Mouse (Mus musculus): ENCODE measurements around the gene Lin28a. TPM values are rescaled to one million over a fixed set of nuclear protein-coding genes. Genes with fewer than 3 reads are reported as not detected.

Gene Lin28a
- polyA plus RNA-seq, 1 experiment from 2014 or later: 0.16 TPM

DNA sequence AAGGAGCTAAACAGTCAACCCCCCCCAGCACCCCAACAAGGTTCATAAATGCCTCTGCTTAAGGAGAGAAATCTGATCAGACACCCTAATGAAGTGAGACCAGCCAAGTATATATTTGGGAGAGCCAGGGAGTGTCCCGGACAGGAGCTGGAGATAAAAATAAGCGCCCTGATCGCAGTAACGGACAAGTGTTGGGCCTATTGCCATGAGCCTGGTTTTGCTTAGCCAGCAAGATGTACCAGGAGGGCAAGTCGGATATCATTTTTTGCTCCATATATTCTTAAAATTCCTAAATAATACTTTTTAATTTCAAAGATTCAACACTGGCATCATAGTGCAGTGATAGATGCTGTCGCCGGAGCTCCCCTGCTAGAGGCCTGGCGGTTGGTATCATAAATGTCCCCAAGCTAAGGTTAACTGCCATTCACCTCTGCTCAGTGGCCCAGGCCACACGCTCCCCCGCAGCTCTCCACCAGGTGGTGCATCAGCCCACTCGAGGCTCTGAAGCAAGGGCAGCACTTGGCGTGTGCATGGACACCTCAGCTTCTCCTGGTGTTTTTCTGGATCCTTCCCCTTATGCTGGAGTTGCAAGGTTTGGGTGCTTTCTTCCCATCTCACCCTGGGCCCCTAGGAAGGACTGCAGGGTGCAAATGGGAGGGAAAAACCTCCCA lies 5.6 kb downstream of the Lin28a start:
- no peak for ATAC-seq
- no peaks in the 10 kb centered on the region for H3K36me3 ChIP-seq (ENCODE audit: control insufficient read depth, insufficient read depth, low read length)
- 45% methylated on average over 12 of the region's 12 CpGs for WGBS
- no peaks in the 10 kb centered on the region for H3K9me3 ChIP-seq (ENCODE audit: control insufficient read depth, low read length)
- peaks cover 7% of the 10 kb centered on the region for H3K27me3 ChIP-seq (replicated peaks; ENCODE audit: control insufficient read depth, insufficient read depth, low read length)
- H3K9ac ChIP-seq (ENCODE audit: low read depth, low read length): no peak overlapping the region
- peaks cover 7% of the 10 kb centered on the region for H3K4me1 ChIP-seq (ENCODE audit: control insufficient read depth, insufficient read depth, low read depth, low read length)
- H3K4me2 ChIP-seq (ENCODE audit: low read length): no peak overlapping the region
- H3K4me3 ChIP-seq (ENCODE audit: low read length): no peak overlapping the region
- no peak overlapping the region for H3K27ac ChIP-seq (ENCODE audit: low read depth, low read length)

- no peak overlapping the region for H3K4me2 ChIP-seq (ENCODE audit: low read length)
- no peaks in the 10 kb centered on the region for H3K9me3 ChIP-seq (ENCODE audit: control insufficient read depth, low read length)
- 8% methylated on average over 16 of the region's 16 CpGs for WGBS
- H3K4me3 ChIP-seq (ENCODE audit: low read length): no peak overlapping the region
- no peak overlapping the region for H3K9ac ChIP-seq (ENCODE audit: low read depth, low read length)
- no peaks in the 10 kb centered on the region for H3K36me3 ChIP-seq (ENCODE audit: control insufficient read depth, insufficient read depth, low read length)
- H3K27ac ChIP-seq (ENCODE audit: low read depth, low read length): no peak overlapping the region
- H3K27me3 ChIP-seq (replicated peaks; ENCODE audit: control insufficient read depth, insufficient read depth, low read length): no peaks in the 10 kb centered on the region
- no peaks in the 10 kb centered on the region for H3K4me1 ChIP-seq (ENCODE audit: control insufficient read depth, insufficient read depth, low read depth, low read length)
- ATAC-seq: no peak
Observed at GRCm38 (mm10) chr4:134011450-134012414, 6.9 kb downstream of the Lin28a start.

DNA sequence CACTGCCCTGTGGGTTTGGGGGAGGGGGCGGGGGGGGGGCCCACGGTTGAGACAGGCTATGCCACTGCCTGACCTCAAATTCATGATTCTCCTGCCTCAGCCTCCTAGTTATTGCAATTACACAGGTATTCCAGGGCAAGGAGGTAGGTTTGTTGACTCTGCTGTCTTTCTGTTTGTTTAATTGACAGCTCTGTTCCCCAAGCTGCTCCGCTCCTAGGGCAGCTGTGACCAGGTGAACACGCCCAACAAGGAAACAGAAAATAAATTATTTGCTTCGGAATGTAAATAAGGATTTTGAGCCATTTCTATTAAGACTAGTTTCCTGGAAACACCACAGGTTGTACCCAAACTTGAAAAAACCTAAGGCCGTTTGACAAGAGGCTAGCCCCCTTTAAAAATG lies 8.9 kb downstream of the Lin28a start:
- Histone ChIP-seq H3K4me1 (ENCODE audit: control insufficient read depth, insufficient read depth, low read depth, low read length) (no peaks in the 10 kb centered on the region), H3K4me2 (ENCODE audit: low read length) (no peak overlapping the region), H3K4me3 (ENCODE audit: low read length) (no peak overlapping the region), H3K9ac (ENCODE audit: low read depth, low read length) (no peak overlapping the region), H3K36me3 (ENCODE audit: control insufficient read depth, insufficient read depth, low read length) (no peaks in the 10 kb centered on the region), H3K27me3 (replicated peaks; ENCODE audit: control insufficient read depth, insufficient read depth, low read length) (no peaks in the 10 kb centered on the region), H3K9me3 (ENCODE audit: control insufficient read depth, low read length) (no peaks in the 10 kb centered on the region), H3K27ac (ENCODE audit: low read depth, low read length) (no peak overlapping the region)
- WGBS: 73% methylated on average over 6 of the region's 6 CpGs
- no peak for ATAC-seq

GRCm38 (mm10) chr4:134006845-134007244 lies 11.8 kb downstream of the Lin28a start:
- no peak overlapping the region for H3K4me3 ChIP-seq (ENCODE audit: low read length)
- no peak for ATAC-seq
- no peaks in the 10 kb centered on the region for H3K36me3 ChIP-seq (ENCODE audit: control insufficient read depth, insufficient read depth, low read length)
- no peaks in the 10 kb centered on the region for H3K27me3 ChIP-seq (replicated peaks; ENCODE audit: control insufficient read depth, insufficient read depth, low read length)
- no peaks in the 10 kb centered on the region for H3K4me1 ChIP-seq (ENCODE audit: control insufficient read depth, insufficient read depth, low read depth, low read length)
- no peak overlapping the region for H3K9ac ChIP-seq (ENCODE audit: low read depth, low read length)
- H3K9me3 ChIP-seq (ENCODE audit: control insufficient read depth, low read length): no peaks in the 10 kb centered on the region
- 90% methylated on average over 3 of the region's 3 CpGs for WGBS
- no peak overlapping the region for H3K27ac ChIP-seq (ENCODE audit: low read depth, low read length)
- H3K4me2 ChIP-seq (ENCODE audit: low read length): no peak overlapping the region

- Histone ChIP-seq H3K4me1 (ENCODE audit: control insufficient read depth, insufficient read depth, low read depth, low read length) (no peaks in the 10 kb centered on the region), H3K36me3 (ENCODE audit: control insufficient read depth, insufficient read depth, low read length) (no peaks in the 10 kb centered on the region), H3K9me3 (ENCODE audit: control insufficient read depth, low read length) (no peaks in the 10 kb centered on the region), H3K27me3 (replicated peaks; ENCODE audit: control insufficient read depth, insufficient read depth, low read length) (no peaks in the 10 kb centered on the region), H3K4me2 (ENCODE audit: low read length) (no peak overlapping the region), H3K4me3 (ENCODE audit: low read length) (no peak overlapping the region), H3K9ac (ENCODE audit: low read depth, low read length) (no peak overlapping the region), H3K27ac (ENCODE audit: low read depth, low read length) (no peak overlapping the region)
- WGBS: 78% methylated on average over 12 of the region's 12 CpGs
- ATAC-seq: no peak
Observed at GRCm38 (mm10) chr4:134005581-134006358, 12.9 kb downstream of the Lin28a start.

DNA sequence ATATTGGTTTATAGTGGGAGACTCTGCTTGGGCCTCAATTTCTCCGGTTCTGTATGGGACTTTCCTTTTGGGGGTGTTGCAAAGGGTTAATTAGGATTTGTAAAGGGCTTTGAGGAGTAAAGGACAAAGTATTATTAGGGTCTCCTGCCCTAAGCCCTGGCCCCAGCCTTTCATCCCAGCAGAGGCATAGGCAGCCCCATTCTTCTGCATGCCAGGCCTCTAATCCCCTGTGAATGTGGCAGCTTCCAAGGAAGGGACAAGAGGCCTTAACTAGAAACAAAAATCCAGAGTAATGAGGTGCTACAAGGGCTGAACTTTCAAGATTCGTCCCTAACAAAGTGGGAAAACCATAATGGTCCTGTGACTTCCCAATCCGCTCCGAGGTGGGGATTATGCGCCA lies 15.7 kb downstream of the Lin28a start:
- ATAC-seq: no peak
- Histone ChIP-seq H3K27me3 (replicated peaks; ENCODE audit: control insufficient read depth, insufficient read depth, low read length) (no peaks in the 10 kb centered on the region), H3K9ac (ENCODE audit: low read depth, low read length) (no peak overlapping the region), H3K27ac (ENCODE audit: low read depth, low read length) (no peak overlapping the region), H3K4me3 (ENCODE audit: low read length) (no peak overlapping the region), H3K36me3 (ENCODE audit: control insufficient read depth, insufficient read depth, low read length) (no peaks in the 10 kb centered on the region), H3K4me1 (ENCODE audit: control insufficient read depth, insufficient read depth, low read depth, low read length) (peaks cover 8% of the 10 kb centered on the region), H3K4me2 (ENCODE audit: low read length) (no peak overlapping the region), H3K9me3 (ENCODE audit: control insufficient read depth, low read length) (no peaks in the 10 kb centered on the region)
- WGBS: 48% methylated on average over 5 of the region's 5 CpGs

DNA sequence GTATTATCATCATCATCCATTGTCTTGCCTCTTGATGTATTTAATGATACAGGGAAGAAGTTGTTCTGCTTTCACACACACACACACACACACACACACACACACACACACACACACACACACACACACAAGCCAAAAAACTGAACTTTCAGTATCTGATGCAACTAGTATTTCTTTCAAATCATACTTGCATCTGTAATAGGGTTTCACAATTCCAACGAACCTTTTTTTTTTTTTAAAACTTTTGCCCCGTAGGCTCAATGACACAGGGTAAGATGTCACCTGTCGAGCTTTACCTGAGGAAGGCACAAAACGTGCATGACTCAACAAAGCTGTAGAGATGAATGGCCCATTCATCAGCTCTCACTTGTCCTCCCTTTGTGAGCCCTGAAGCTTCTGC lies 16.4 kb downstream of the Lin28a start:
- Histone ChIP-seq H3K4me1 (ENCODE audit: control insufficient read depth, insufficient read depth, low read depth, low read length) (peaks cover 8% of the 10 kb centered on the region), H3K9me3 (ENCODE audit: control insufficient read depth, low read length) (no peaks in the 10 kb centered on the region), H3K36me3 (ENCODE audit: control insufficient read depth, insufficient read depth, low read length) (no peaks in the 10 kb centered on the region), H3K4me2 (ENCODE audit: low read length) (no peak overlapping the region), H3K4me3 (ENCODE audit: low read length) (no peak overlapping the region), H3K27ac (ENCODE audit: low read depth, low read length) (no peak overlapping the region), H3K27me3 (replicated peaks; ENCODE audit: control insufficient read depth, insufficient read depth, low read length) (no peaks in the 10 kb centered on the region), H3K9ac (ENCODE audit: low read depth, low read length) (no peak overlapping the region)
- no peak for ATAC-seq
- WGBS: 58% methylated on average over 4 of the region's 4 CpGs

DNA sequence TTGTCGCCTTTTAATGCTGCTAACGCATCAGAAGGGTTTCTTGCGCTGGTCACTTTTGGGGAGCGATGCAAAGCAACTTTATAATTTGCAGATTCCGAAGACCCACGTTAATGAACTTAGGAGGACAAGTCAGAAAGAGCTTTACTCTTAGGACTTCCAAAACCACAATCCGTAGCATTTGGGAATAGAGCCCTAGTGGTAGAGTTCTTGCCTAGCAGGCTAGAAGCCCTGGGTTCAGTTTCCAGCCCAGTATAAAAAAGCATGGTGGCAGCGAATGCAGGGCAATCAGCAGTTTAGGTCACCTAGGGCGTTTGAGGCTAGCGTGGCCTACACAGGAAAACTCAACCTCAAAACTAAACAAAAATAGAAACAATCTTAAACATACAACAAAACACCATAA lies 16.9 kb downstream of the Lin28a start:
- no peaks in the 10 kb centered on the region for H3K27me3 ChIP-seq (replicated peaks; ENCODE audit: control insufficient read depth, insufficient read depth, low read length)
- H3K4me3 ChIP-seq (ENCODE audit: low read length): no peak overlapping the region
- H3K27ac ChIP-seq (ENCODE audit: low read depth, low read length): no peak overlapping the region
- no peak for ATAC-seq
- no peaks in the 10 kb centered on the region for H3K9me3 ChIP-seq (ENCODE audit: control insufficient read depth, low read length)
- no peaks in the 10 kb centered on the region for H3K36me3 ChIP-seq (ENCODE audit: control insufficient read depth, insufficient read depth, low read length)
- H3K4me2 ChIP-seq (ENCODE audit: low read length): no peak overlapping the region
- WGBS: 49% methylated on average over 10 of the region's 10 CpGs
- H3K9ac ChIP-seq (ENCODE audit: low read depth, low read length): no peak overlapping the region
- H3K4me1 ChIP-seq (ENCODE audit: control insufficient read depth, insufficient read depth, low read depth, low read length): peaks cover 8% of the 10 kb centered on the region

Measured in hindbrain, embryonic 16.5 days (tissue).